Mouse (Mus musculus): ENCODE data around the gene Abat. TPM values are rescaled to one million over a fixed set of nuclear protein-coding genes. Genes with fewer than 3 reads are reported as not detected.

The Abat gene
- polyA plus RNA-seq, 1 experiment: 4.2 TPM

- DNase-seq: no peak
- H3K4me3 ChIP-seq (replicated peaks; ENCODE audit: extremely low read depth, low read depth, low read length): no peak overlapping the region
- TF ChIP-seq POLR2A (IDR thresholded peaks at IDR 0.05; ENCODE audit: borderline replicate concordance, extremely low read depth, low read depth, low read length) (no peak), CTCF (IDR thresholded peaks at IDR 0.05; ENCODE audit: insufficient read depth, low read length) (no peak)
- WGBS: 100% methylated on average over 1 of the region's 1 CpGs
- no peaks in the 10 kb centered on the region for H3K4me1 ChIP-seq (ENCODE audit: control insufficient read depth, insufficient read depth, low read length)
These were observed 16.2 kb downstream of the Abat start for GRCm38 (mm10) chr16:8529389-8529788.

GRCm38 (mm10) chr16:8530018-8530417 lies 16.8 kb downstream of the Abat start:
- 78% methylated on average over 14 of the region's 14 CpGs for WGBS
- Histone ChIP-seq H3K4me3 (replicated peaks; ENCODE audit: extremely low read depth, low read depth, low read length) (no peak overlapping the region), H3K4me1 (ENCODE audit: control insufficient read depth, insufficient read depth, low read length) (no peaks in the 10 kb centered on the region)
- no peak for DNase-seq
- no peak for TF ChIP-seq POLR2A (IDR thresholded peaks at IDR 0.05; ENCODE audit: borderline replicate concordance, extremely low read depth, low read depth, low read length)

- no peaks in the 10 kb centered on the region for H3K4me1 ChIP-seq (ENCODE audit: control insufficient read depth, insufficient read depth, low read length)
- WGBS: 83% methylated on average over 9 of the region's 9 CpGs
These were observed 19.2 kb downstream of the Abat start for GRCm38 (mm10) chr16:8532461-8532860.

GRCm38 (mm10) chr16:8532894-8533293 lies 19.7 kb downstream of the Abat start:
- no peak for DNase-seq
- Histone ChIP-seq H3K4me3 (replicated peaks; ENCODE audit: extremely low read depth, low read depth, low read length) (no peak overlapping the region), H3K4me1 (ENCODE audit: control insufficient read depth, insufficient read depth, low read length) (no peaks in the 10 kb centered on the region)
- TF ChIP-seq CTCF (IDR thresholded peaks at IDR 0.05; ENCODE audit: insufficient read depth, low read length) (no peak), POLR2A (IDR thresholded peaks at IDR 0.05; ENCODE audit: borderline replicate concordance, extremely low read depth, low read depth, low read length) (no peak)
- WGBS: 66% methylated on average over 7 of the region's 7 CpGs

More at GRCm38 (mm10) chr16:8532461-8532860, 19.2 kb downstream of the Abat start:
- H3K4me3 ChIP-seq (replicated peaks; ENCODE audit: extremely low read depth, low read depth, low read length): no peak overlapping the region
- no peak for DNase-seq
- TF ChIP-seq CTCF (IDR thresholded peaks at IDR 0.05; ENCODE audit: insufficient read depth, low read length) (no peak), POLR2A (IDR thresholded peaks at IDR 0.05; ENCODE audit: borderline replicate concordance, extremely low read depth, low read depth, low read length) (no peak)

GRCm38 (mm10) chr16:8533477-8533876 lies 20.2 kb downstream of the Abat start:
- Histone ChIP-seq H3K4me3 (replicated peaks; ENCODE audit: extremely low read depth, low read depth, low read length) (no peak overlapping the region), H3K4me1 (ENCODE audit: control insufficient read depth, insufficient read depth, low read length) (no peaks in the 10 kb centered on the region)
- 85% methylated on average over 6 of the region's 6 CpGs for WGBS
- TF ChIP-seq CTCF (IDR thresholded peaks at IDR 0.05; ENCODE audit: insufficient read depth, low read length): no peak
- no peak for TF ChIP-seq POLR2A (IDR thresholded peaks at IDR 0.05; ENCODE audit: borderline replicate concordance, extremely low read depth, low read depth, low read length)
- DNase-seq: no peak

GRCm38 (mm10) chr16:8534466-8535200 lies 21.4 kb downstream of the Abat start:
- H3K4me1 ChIP-seq (ENCODE audit: control insufficient read depth, insufficient read depth, low read length): no peaks in the 10 kb centered on the region
- TF ChIP-seq POLR2A (IDR thresholded peaks at IDR 0.05; ENCODE audit: borderline replicate concordance, extremely low read depth, low read depth, low read length) (no peak), CTCF (IDR thresholded peaks at IDR 0.05; ENCODE audit: insufficient read depth, low read length) (no peak)
- no peak overlapping the region for H3K4me3 ChIP-seq (replicated peaks; ENCODE audit: extremely low read depth, low read depth, low read length)
- DNase-seq: no peak
- 85% methylated on average over 11 of the region's 11 CpGs for WGBS

GRCm38 (mm10) chr16:8535411-8535810 lies 22.2 kb downstream of the Abat start:
- no peak overlapping the region for H3K4me3 ChIP-seq (replicated peaks; ENCODE audit: extremely low read depth, low read depth, low read length)
- no peaks in the 10 kb centered on the region for H3K4me1 ChIP-seq (ENCODE audit: control insufficient read depth, insufficient read depth, low read length)
- 79% methylated on average over 6 of the region's 6 CpGs for WGBS
- no peak for TF ChIP-seq CTCF (IDR thresholded peaks at IDR 0.05; ENCODE audit: insufficient read depth, low read length)
- no peak for TF ChIP-seq POLR2A (IDR thresholded peaks at IDR 0.05; ENCODE audit: borderline replicate concordance, extremely low read depth, low read depth, low read length)
- DNase-seq: no peak

- no peaks in the 10 kb centered on the region; the same call in 1 of the 2 replicates for H3K4me1 ChIP-seq (ENCODE audit: control insufficient read depth, insufficient read depth, low read length)
- H3K4me3 ChIP-seq (replicated peaks; ENCODE audit: extremely low read depth, low read depth, low read length): no peak overlapping the region
- no peak for TF ChIP-seq POLR2A (IDR thresholded peaks at IDR 0.05; ENCODE audit: borderline replicate concordance, extremely low read depth, low read depth, low read length)
- TF ChIP-seq CTCF (IDR thresholded peaks at IDR 0.05; ENCODE audit: insufficient read depth, low read length): no peak
- no peak for DNase-seq
- WGBS: 64% methylated on average over 9 of the region's 9 CpGs
These were observed 26.1 kb downstream of the Abat start for GRCm38 (mm10) chr16:8539150-8539865.

- no peaks in the 10 kb centered on the region; the same call in 1 of the 2 replicates for H3K4me1 ChIP-seq (ENCODE audit: control insufficient read depth, insufficient read depth, low read length)
- DNase-seq: no peak
- no peak for TF ChIP-seq POLR2A (IDR thresholded peaks at IDR 0.05; ENCODE audit: borderline replicate concordance, extremely low read depth, low read depth, low read length)
- no peak for TF ChIP-seq CTCF (IDR thresholded peaks at IDR 0.05; ENCODE audit: insufficient read depth, low read length)
- no peak overlapping the region for H3K4me3 ChIP-seq (replicated peaks; ENCODE audit: extremely low read depth, low read depth, low read length)
- WGBS: 31% methylated on average over 3 of the region's 3 CpGs
These were observed 27.7 kb downstream of the Abat start for GRCm38 (mm10) chr16:8540859-8541314.
